Mouse (Mus musculus) liver, postnatal 0 days (tissue): ENCODE results near the gene Gm20517.

Experiments used
- CTCF ChIP-seq: sonication (generic); IDR thresholded peaks from 2 replicates; pipeline ENCODE4 v1.5.1; 2016; ENCODE audit warnings: antibody characterized with exemption, low read depth
- EP300 ChIP-seq: IDR thresholded peaks from 2 replicates; pipeline ENCODE4 v1.6.1; 2016; ENCODE audit warnings: antibody characterized with exemption, low read depth, mild to moderate bottlenecking

GRCm38 (mm10) chr17:47655697-47656096, 44.3 kb downstream of the Gm20517 start:
- TF ChIP-seq EP300 (no peak), CTCF (no peak)
